Mouse (Mus musculus) liver, embryonic 13.5 days (tissue): Measurements from ENCODE around the gene Rab21. TPM values are rescaled to one million over a fixed set of nuclear protein-coding genes. Genes with fewer than 3 reads are reported as not detected.

ENCODE experiments used
- ATAC-seq: fragments of 200-750 bp; cut with Nextera tagmentation; 2 replicates; pipeline ENCODE4 v1.8.0; 2017; ENCODE audit warnings: low read depth, mild to moderate bottlenecking, moderate number of reproducible peaks, moderate library complexity
- DNase-seq: peaks from one replicate; pipeline ENCODE4 v3.0.0; 2022
- H3K27ac ChIP-seq: fragments of 300-500 bp; sonication (generic); 2 replicates; pipeline ENCODE4 v1.5.1; 2015; ENCODE audit warnings: moderate library complexity, mild to moderate bottlenecking, inconsistent platforms
- H3K27me3 ChIP-seq: fragments of 300-500 bp; sonication (generic); 2 replicates; pipeline ENCODE4 v1.6.1; 2015; ENCODE audit warnings: mild to moderate bottlenecking, inconsistent platforms
- H3K36me3 ChIP-seq: fragments of 300-500 bp; sonication (generic); 2 replicates; pipeline ENCODE4 v1.6.1; 2015; ENCODE audit warnings: mild to moderate bottlenecking, inconsistent platforms
- H3K4me1 ChIP-seq: fragments of 300-500 bp; sonication (generic); replicated peaks from 2 replicates; pipeline ENCODE4 v1.6.1; 2015; ENCODE audit warnings: inconsistent platforms
- H3K4me2 ChIP-seq: fragments of 300-500 bp; sonication (generic); 2 replicates; pipeline ENCODE4 v1.6.1; 2015; ENCODE audit warnings: inconsistent platforms, mild to moderate bottlenecking, moderate library complexity
- H3K4me3 ChIP-seq: fragments of 300-500 bp; sonication (generic); replicated peaks from 2 replicates; pipeline ENCODE4 v1.5.1; 2015; ENCODE audit warnings: mild to moderate bottlenecking, inconsistent platforms
- H3K9ac ChIP-seq: fragments of 300-500 bp; sonication (generic); 2 replicates; pipeline ENCODE4 v1.6.1; 2015; ENCODE audit warnings: mild to moderate bottlenecking, inconsistent platforms
- H3K9me3 ChIP-seq: fragments of 300-500 bp; sonication (generic); replicated peaks from 2 replicates; pipeline ENCODE4 v1.6.1; 2016; ENCODE audit warnings: inconsistent platforms
- WGBS: fragments of 180-500 bp; shearing (Covaris S2); methylation state at CpG from one replicate; pipeline ENCODE4 v1.1.7; 2015; ENCODE audit not compliant: insufficient replicate concordance; 5-methylcytosine and 5-hydroxymethylcytosine counted together
- polyA plus RNA-seq: library from polyadenylated mRNA; unstranded; fragments of >200 nt; fragmentation: Nextera tagmentation; extraction: Ambion mirVana; gene quantifications from 2 replicates; pipeline ENCODE4 v1.2.1, GENCODE M21; 2015

Rab21 gene
- polyA plus RNA-seq, 1 experiment from 2014 or later = 2.4 TPM

- Histone ChIP-seq H3K27me3 (no peaks in the 10 kb centered on the region), H3K36me3 (no peaks in the 10 kb centered on the region; the same call in 1 of the 2 replicates), H3K4me1 (peaks cover 80% of the 10 kb centered on the region), H3K4me2 (no peak overlapping the region), H3K9me3 (no peaks in the 10 kb centered on the region), H3K4me3 (no peak overlapping the region), H3K27ac (no peak overlapping the region), H3K9ac (no peak overlapping the region)
- ATAC-seq (no peak), DNase-seq (no peak)
- WGBS = 77% methylated on average over 2 of the region's 2 CpGs
Measured at GRCm38 (mm10) chr10:115245488-115245887, 69.9 kb downstream of the Rab21 start.

- DNase-seq (no peak), ATAC-seq (no peak)
- Histone ChIP-seq H3K4me3 (no peak overlapping the region), H3K27me3 (no peaks in the 10 kb centered on the region), H3K4me2 (no peak overlapping the region), H3K9ac (no peak overlapping the region), H3K27ac (no peak overlapping the region), H3K4me1 (peaks cover 60% of the 10 kb centered on the region), H3K36me3 (peaks cover 29% of the 10 kb centered on the region), H3K9me3 (no peaks in the 10 kb centered on the region)
- WGBS = 69% methylated on average over 8 of the region's 8 CpGs
Measured at GRCm38 (mm10) chr10:115241082-115241595, 74.3 kb downstream of the Rab21 start.

DNA sequence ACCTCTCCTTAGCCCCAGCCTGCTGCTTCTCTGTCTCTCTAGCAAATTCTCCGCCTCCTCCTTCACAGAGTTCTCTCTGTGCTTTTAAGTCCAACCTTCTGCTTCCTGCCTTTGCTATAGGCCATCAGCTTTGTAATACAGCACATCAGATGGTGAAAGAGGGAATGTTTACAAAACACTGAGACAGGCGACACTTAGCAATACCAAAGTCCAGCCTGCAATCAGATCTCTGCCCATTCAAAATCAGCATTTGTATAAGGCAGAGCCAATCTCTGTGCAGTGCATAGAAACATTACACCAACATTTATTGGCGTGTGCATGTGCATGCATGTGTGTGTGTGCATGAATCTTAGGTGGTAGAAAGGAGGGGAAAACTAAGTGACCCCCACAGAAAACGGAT, 77.5 kb downstream of the Rab21 start:
- Histone ChIP-seq H3K36me3 (peaks cover 33% of the 10 kb centered on the region), H3K9ac (no peak overlapping the region), H3K27me3 (no peaks in the 10 kb centered on the region), H3K4me1 (peaks cover 35% of the 10 kb centered on the region), H3K4me2 (no peak overlapping the region), H3K9me3 (no peaks in the 10 kb centered on the region), H3K4me3 (no peak overlapping the region), H3K27ac (no peak overlapping the region)
- no peak; the same call in 1 of the 2 replicates for ATAC-seq
- WGBS = 65% methylated on average over 4 of the region's 4 CpGs
- DNase-seq = no peak

Other genes with a start within 250 kb of the Rab21 start
- gene Tph2, start 130.6 kb downstream of the Rab21 start, polyA plus RNA-seq = not detected in 2 replicates
- gene Tbc1d15, start 64.1 kb downstream of the Rab21 start, polyA plus RNA-seq = 36.1 and 40.0 TPM in 2 replicates
- 10.2 and 13.4 TPM in 2 replicates for gene Tmem19, start 46.9 kb upstream of the Rab21 start, polyA plus RNA-seq
- 7.0 and 9.0 TPM in 2 replicates for gene Thap2, start 68.8 kb upstream of the Rab21 start, polyA plus RNA-seq
- gene Zfc3h1, start 69.4 kb upstream of the Rab21 start, polyA plus RNA-seq = 6.6 and 7.9 TPM in 2 replicates